Mouse (Mus musculus) MEL (cell line): ENCODE data around the gene Cc2d2b.

Experiments
- EP300 ChIP-seq, 2 experiments: IDR thresholded peaks; 2 replicates each; pipeline ENCODE4 v1.6.1; 2011; ENCODE audit warnings: improper control_type of control experiment in 2 of 2, low read length in 2 of 2, low read depth in 1 of 2, mild to moderate bottlenecking in 1 of 2
- MAFK ChIP-seq: IDR thresholded peaks from 2 replicates; pipeline ENCODE4 v1.6.1; 2011; ENCODE audit warnings: low read depth, mild to moderate bottlenecking, low read length, improper control_type of control experiment, borderline replicate concordance
- MYC ChIP-seq: IDR thresholded peaks from 2 replicates; pipeline ENCODE4 v1.6.1; 2011; ENCODE audit warnings: low read depth, mild to moderate bottlenecking, low read length, improper control_type of control experiment, moderate library complexity
- NELFE ChIP-seq: IDR thresholded peaks from 2 replicates; pipeline ENCODE4 v1.6.1; 2011; ENCODE audit warnings: low read depth, low read length, improper control_type of control experiment
- POLR2A ChIP-seq, 2 experiments: IDR thresholded peaks; 2 replicates each; pipeline ENCODE4 v1.6.1; 2011 to 2012; ENCODE audit warnings: low read length in 2 of 2, mild to moderate bottlenecking in 2 of 2, control low read depth in 1 of 2, improper control_type of control experiment in 1 of 2, low read depth in 1 of 2, moderate library complexity in 1 of 2; ENCODE audit not compliant: control insufficient read depth in 1 of 2, insufficient read depth in 1 of 2, poor library complexity in 1 of 2

DNA sequence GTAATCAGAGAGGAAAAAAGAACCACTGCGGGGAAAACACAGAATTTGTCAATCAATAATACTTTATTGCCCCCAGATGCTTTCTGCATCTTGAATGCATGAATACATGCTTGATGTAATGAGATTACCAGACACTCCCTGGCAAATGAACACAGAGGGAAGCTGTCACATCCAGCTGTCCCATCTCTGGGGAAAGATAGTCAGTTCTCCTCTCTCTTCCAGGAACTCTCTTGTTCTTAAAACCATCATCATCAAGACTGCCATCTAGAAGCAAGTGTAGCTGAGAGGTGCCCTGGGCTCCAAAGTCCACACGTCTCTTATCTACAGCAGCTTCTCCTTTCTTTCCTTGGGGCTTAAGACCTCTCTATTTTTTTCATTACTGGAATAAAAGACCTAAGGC, 21.9 kb upstream of the Cc2d2b start:
- TF ChIP-seq POLR2A (IDR thresholded peaks at IDR 0.05; ENCODE audit: control insufficient read depth in 1 of 2, insufficient read depth in 1 of 2, low read depth in 1 of 2, low read length in 2 of 2, poor library complexity in 1 of 2) (no peak), MYC (no peak), EP300 (IDR thresholded peaks at IDR 0.05; ENCODE audit: low read depth in 1 of 2, low read length in 2 of 2) (no peak), MAFK (no peak), NELFE (no peak)
